Mouse (Mus musculus): Measurements from ENCODE around the gene Stk11. TPM values are rescaled to one million over a fixed set of nuclear protein-coding genes. Genes with fewer than 3 reads are reported as not detected.

Gene Stk11
- total and polyA plus RNA-seq, 3 experiments, result 47.4 to 94.9 (median 65.9) TPM

DNA sequence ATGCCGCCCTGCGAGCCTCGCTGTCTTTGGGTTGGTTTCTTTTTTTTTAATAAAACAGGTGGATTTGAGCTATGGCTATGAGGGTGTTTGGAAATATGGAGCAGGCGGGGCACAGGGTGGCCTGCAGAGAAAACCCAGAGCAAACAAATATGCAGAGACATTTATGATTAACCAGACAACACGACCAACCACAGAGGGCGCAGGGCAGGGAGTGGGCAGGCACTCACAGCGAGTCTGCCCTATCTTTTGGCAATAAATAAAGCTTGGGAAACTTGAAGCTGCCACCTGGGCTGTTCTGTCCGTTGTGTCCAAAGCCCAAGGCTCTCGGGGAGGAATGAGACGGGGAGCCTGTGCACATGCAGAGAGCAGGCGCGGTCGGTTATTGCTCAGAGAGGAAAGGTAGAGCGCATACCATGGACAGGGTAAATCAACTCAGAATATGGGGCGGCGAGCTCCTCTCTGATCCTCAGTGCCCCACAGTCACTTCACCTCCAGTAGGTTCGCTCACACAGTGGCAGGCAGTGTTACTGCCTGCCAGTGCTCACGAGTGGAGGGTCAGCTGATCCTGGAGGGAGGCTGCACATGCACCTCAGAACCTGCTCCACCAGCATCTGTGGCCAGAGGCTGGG is 14.9 kb downstream of the Stk11 start:
- TF ChIP-seq USF1 (IDR thresholded peaks at IDR 0.05; ENCODE audit: low read depth, low read length) (no peak), EP300 (IDR thresholded peaks at IDR 0.05; ENCODE audit: low read length) (no peak), TBP (conservative IDR thresholded peaks at IDR 0.05; ENCODE audit: low read depth, low read length) (no peak), MAZ (IDR thresholded peaks at IDR 0.05; ENCODE audit: low read depth, low read length) (no peak), CTCF (conservative IDR thresholded peaks at IDR 0.05 in 1 of 2, IDR thresholded peaks at IDR 0.05 in 1 of 2; ENCODE audit: low read depth in 2 of 2, low read length in 2 of 2) (no peak), ELF1 (IDR thresholded peaks at IDR 0.05; ENCODE audit: low read depth, low read length) (no peak), JUND (conservative IDR thresholded peaks at IDR 0.05; ENCODE audit: low read depth, low read length) (no peak), NELFE (IDR thresholded peaks at IDR 0.05; ENCODE audit: low read depth, low read length) (no peak), IRF4 (IDR thresholded peaks at IDR 0.05; ENCODE audit: low read depth, low read length) (no peak), MYC (IDR thresholded peaks at IDR 0.05; ENCODE audit: low read depth, low read length) (no peak), MXI1 (IDR thresholded peaks at IDR 0.05; ENCODE audit: low read depth, low read length) (no peak), CHD2 (IDR thresholded peaks at IDR 0.05; ENCODE audit: low read length) (no peak)
- H3K79me2 ChIP-seq (replicated peaks; ENCODE audit: control insufficient read depth, extremely low read depth, insufficient read depth, poor library complexity, severe bottlenecking), result no peaks in the 10 kb centered on the region
- no peak overlapping the region for H3K9ac ChIP-seq (ENCODE audit: insufficient read depth, low read depth)
- dilution Hi-C loops (cut with MboI; ENCODE audit: extremely low pct_ligation_motif_present, extremely low pct_unique_long_range_greater_than_20kb, low sequenced_read_pairs) (no loop called here), in situ Hi-C loops (cut with MboI; ENCODE audit: low pct_ligation_motif_present, low pct_unique_long_range_greater_than_20kb, low sequenced_read_pairs) (no loop called here)
- H3K9me3 ChIP-seq (replicated peaks; ENCODE audit: low read length), result no peaks in the 10 kb centered on the region
- H3K4me2 ChIP-seq (ENCODE audit: insufficient read depth, low read depth, poor library complexity, severe bottlenecking), result no peak overlapping the region
- no peak for DNase-seq (ENCODE audit: extremely low read depth)
- H3K4me1 ChIP-seq (ENCODE audit: control insufficient read depth in 1 of 2, insufficient read depth in 2 of 2), result peaks cover 6 to 9% of the 10 kb centered on the region in 2 experiments; a peak in 3 of 4 replicates
- H3K4me3 ChIP-seq (replicated peaks in 1 of 3; ENCODE audit: low read depth in 2 of 3, low read length in 2 of 3, poor library complexity in 1 of 3), result no peak overlapping the region
- no peaks in the 10 kb centered on the region for H3K27me3 ChIP-seq (replicated peaks)
- peaks cover 73 to 87% of the 10 kb centered on the region in 2 experiments for H3K36me3 ChIP-seq (replicated peaks in 1 of 2; ENCODE audit: control insufficient read depth in 1 of 2, insufficient read depth in 1 of 2, low read length in 1 of 2)
- no peak overlapping the region for H3K27ac ChIP-seq (ENCODE audit: insufficient read depth, low read depth)

DNA sequence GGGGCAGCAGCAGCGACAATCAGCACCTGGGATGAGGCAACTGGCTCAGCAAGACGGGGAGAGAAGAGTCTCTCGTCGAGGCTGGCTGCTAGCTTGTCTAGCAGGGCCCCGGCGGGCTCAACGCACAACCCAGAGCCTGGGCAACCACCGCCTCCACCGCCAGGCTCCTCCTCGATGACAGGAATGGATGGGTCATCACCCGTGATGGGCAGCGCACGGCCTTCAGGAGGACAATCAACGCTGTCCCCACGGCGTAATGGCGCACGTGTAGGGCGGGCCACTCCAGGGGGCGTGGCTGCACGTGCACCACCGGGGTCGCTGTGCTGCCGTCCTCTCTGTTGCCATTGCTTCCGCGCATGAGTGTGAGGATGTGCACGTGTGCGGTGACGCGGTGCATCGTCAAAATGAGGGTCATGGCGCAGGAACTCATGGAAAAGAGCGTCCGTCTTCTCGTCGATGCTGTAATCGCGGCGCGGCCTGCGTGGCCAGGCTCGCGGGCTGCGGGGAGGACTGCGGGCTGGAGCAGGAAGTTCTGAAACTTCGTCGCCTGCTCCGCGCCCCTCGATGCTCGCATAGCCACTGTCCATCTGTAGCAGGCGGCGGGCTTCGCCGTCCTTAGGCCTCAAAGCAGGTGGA is 15.8 kb downstream of the Stk11 start:
- in situ Hi-C loops (cut with MboI; ENCODE audit: low pct_ligation_motif_present, low pct_unique_long_range_greater_than_20kb, low sequenced_read_pairs), result no loop called here
- H3K4me2 ChIP-seq (ENCODE audit: insufficient read depth, low read depth, poor library complexity, severe bottlenecking), result no peak overlapping the region
- peaks cover 6 to 9% of the 10 kb centered on the region in 2 experiments; a peak in 3 of 4 replicates for H3K4me1 ChIP-seq (ENCODE audit: control insufficient read depth in 1 of 2, insufficient read depth in 2 of 2)

DNA sequence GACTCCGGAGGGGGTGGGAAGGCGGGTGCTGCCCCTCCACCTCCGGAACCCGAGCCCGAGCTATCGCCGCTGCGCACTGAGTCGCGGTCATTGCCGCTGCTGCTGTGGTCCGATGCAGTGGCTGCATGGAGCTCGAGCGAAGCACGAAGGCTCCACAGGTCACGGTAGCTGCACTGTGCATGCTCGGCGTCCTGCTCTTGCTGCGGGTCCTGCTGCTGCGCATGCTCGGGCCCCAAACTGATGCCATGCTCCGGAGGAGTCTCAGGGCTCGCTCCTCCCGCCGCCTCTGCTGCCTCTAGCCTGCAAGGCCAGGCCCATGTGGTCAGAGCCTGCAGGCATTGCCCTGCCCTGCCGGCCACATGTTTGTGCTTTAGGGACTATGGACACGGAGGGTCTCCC is 16.3 kb downstream of the Stk11 start:
- no peaks in the 10 kb centered on the region for H3K27me3 ChIP-seq (replicated peaks)
- no peak overlapping the region for H3K4me2 ChIP-seq (ENCODE audit: insufficient read depth, low read depth, poor library complexity, severe bottlenecking)
- no peaks in the 10 kb centered on the region for H3K79me2 ChIP-seq (replicated peaks; ENCODE audit: control insufficient read depth, extremely low read depth, insufficient read depth, poor library complexity, severe bottlenecking)
- no peak overlapping the region for H3K4me3 ChIP-seq (replicated peaks in 1 of 3; ENCODE audit: low read depth in 2 of 3, low read length in 2 of 3, poor library complexity in 1 of 3)
- H3K36me3 ChIP-seq (replicated peaks in 1 of 2; ENCODE audit: control insufficient read depth in 1 of 2, insufficient read depth in 1 of 2, low read length in 1 of 2), result peaks cover 59 to 72% of the 10 kb centered on the region in 2 experiments
- in situ Hi-C loops (cut with MboI; ENCODE audit: low pct_ligation_motif_present, low pct_unique_long_range_greater_than_20kb, low sequenced_read_pairs) (no loop called here), dilution Hi-C loops (cut with MboI; ENCODE audit: extremely low pct_ligation_motif_present, extremely low pct_unique_long_range_greater_than_20kb, low sequenced_read_pairs) (no loop called here)
- no peak overlapping the region for H3K9ac ChIP-seq (ENCODE audit: insufficient read depth, low read depth)
- no peak for TF ChIP-seq PAX5 (IDR thresholded peaks at IDR 0.05; ENCODE audit: low read length)
- no peak for TF ChIP-seq KAT2A (IDR thresholded peaks at IDR 0.05; ENCODE audit: insufficient replicate concordance, low read length)
- TF ChIP-seq ZMIZ1 (IDR thresholded peaks at IDR 0.05; ENCODE audit: low read depth, low read length), result no peak
- TF ChIP-seq USF2 (conservative IDR thresholded peaks at IDR 0.05; ENCODE audit: low read depth, low read length), result no peak
- TF ChIP-seq ZKSCAN1 (IDR thresholded peaks at IDR 0.05; ENCODE audit: borderline replicate concordance, low read depth, low read length), result no peak
- TF ChIP-seq NRF1 (IDR thresholded peaks at IDR 0.05; ENCODE audit: low read depth, low read length), result no peak
- no peak for TF ChIP-seq CHD2 (IDR thresholded peaks at IDR 0.05; ENCODE audit: low read length)
- H3K4me1 ChIP-seq (ENCODE audit: control insufficient read depth in 1 of 2, insufficient read depth in 2 of 2), result peaks cover 6 to 9% of the 10 kb centered on the region in 2 experiments
- H3K27ac ChIP-seq (ENCODE audit: insufficient read depth, low read depth), result no peak overlapping the region
- no peak for DNase-seq (ENCODE audit: extremely low read depth)
- no peaks in the 10 kb centered on the region for H3K9me3 ChIP-seq (replicated peaks; ENCODE audit: low read length)

More for the DNA sequence above, 15.8 kb downstream of the Stk11 start:
- Histone ChIP-seq H3K27ac (ENCODE audit: insufficient read depth, low read depth) (no peak overlapping the region), H3K79me2 (replicated peaks; ENCODE audit: control insufficient read depth, extremely low read depth, insufficient read depth, poor library complexity, severe bottlenecking) (no peaks in the 10 kb centered on the region), H3K4me3 (replicated peaks in 1 of 3; ENCODE audit: low read depth in 2 of 3, low read length in 2 of 3, poor library complexity in 1 of 3) (peak overlapping the region in 1 of 3 experiments; percentile 0), H3K27me3 (replicated peaks) (no peaks in the 10 kb centered on the region), H3K36me3 (replicated peaks in 1 of 2; ENCODE audit: control insufficient read depth in 1 of 2, insufficient read depth in 1 of 2, low read length in 1 of 2) (peaks cover 63 to 77% of the 10 kb centered on the region in 2 experiments), H3K9me3 (replicated peaks; ENCODE audit: low read length) (no peaks in the 10 kb centered on the region), H3K9ac (ENCODE audit: insufficient read depth, low read depth) (no peak overlapping the region)
- no peak for DNase-seq (ENCODE audit: extremely low read depth)
- dilution Hi-C loops (cut with MboI; ENCODE audit: extremely low pct_ligation_motif_present, extremely low pct_unique_long_range_greater_than_20kb, low sequenced_read_pairs), result no loop called here
- no peak for TF ChIP-seq MEF2A (IDR thresholded peaks at IDR 0.05; ENCODE audit: borderline replicate concordance, low read depth, low read length)

Data from CH12.LX (cell line).